Mouse (Mus musculus) E14TG2a.4 (cell line): ENCODE data around the gene Bank1.

Source experiments
- CTCF ChIP-seq: conservative IDR thresholded peaks from 2 replicates; pipeline ENCODE4 v1.5.1; 2014; ENCODE audit warnings: low read length
- NANOG ChIP-seq: IDR thresholded peaks from 2 replicates; pipeline ENCODE4 v1.6.1; 2014; ENCODE audit warnings: borderline replicate concordance, low read length, mixed read lengths

GRCm38 (mm10) chr3:136106452-136106851, 219.4 kb downstream of the Bank1 start:
- TF ChIP-seq CTCF: no peak
- TF ChIP-seq NANOG: no peak
